ENCODE assay signal across 8 mouse cellular contexts in genomic region chr9:21792644-21793043, GRCm38 (mm10). TPM values are rescaled to one million over a fixed set of nuclear protein-coding genes. Genes with fewer than 3 reads are reported as not detected.
DNase-seq lines count a peak whose midpoint lies in the region; ATAC-seq and TF ChIP-seq lines count a peak whose summit lies in the region.

No protein-coding gene starts in this region.

- TF ChIP-seq CTCF in Patski (IDR thresholded peaks at IDR 0.05): no peak
- TF ChIP-seq CTCF in forebrain, postnatal 0 days (IDR thresholded peaks at IDR 0.05; ENCODE audit: low read depth): no peak

- in situ Hi-C loops in Patski (cut with MboI; ENCODE audit: low pct_unique_long_range_greater_than_20kb): no loop called here

- H3K27me3 ChIP-seq in Patski: no peaks in the 10 kb centered on the region
- H3K27me3 ChIP-seq in forebrain, postnatal 0 days (ENCODE audit: insufficient read depth, low read length): no peaks in the 10 kb centered on the region
- no peaks in the 10 kb centered on the region for H3K27me3 ChIP-seq in midbrain, embryonic 10.5 days (ENCODE audit: low read depth, poor library complexity, severe bottlenecking)

- H3K4me1 ChIP-seq in forebrain, postnatal 0 days (ENCODE audit: insufficient read depth): no peaks in the 10 kb centered on the region
- peaks cover 22% of the 10 kb centered on the region for H3K4me1 ChIP-seq in midbrain, embryonic 10.5 days

- H3K9ac ChIP-seq in forebrain, postnatal 0 days: no peak overlapping the region

- H3K36me3 ChIP-seq in forebrain, postnatal 0 days (ENCODE audit: insufficient read depth): no peaks in the 10 kb centered on the region
- H3K36me3 ChIP-seq in midbrain, embryonic 10.5 days: peaks cover 69% of the 10 kb centered on the region

- H3K9me3 ChIP-seq in forebrain, postnatal 0 days (ENCODE audit: low read length): no peaks in the 10 kb centered on the region
- H3K9me3 ChIP-seq in midbrain, embryonic 10.5 days (replicated peaks): no peaks in the 10 kb centered on the region

- POLR2A ChIA-PET in Patski (lab: Charles Lee): interaction anchor here (1.2 kb wide), 1 partner anchor 32 kb away, joined by 3 read pairs; the partner anchor contains the start of gene Spc24

- DNase-seq in 3T3-L1 (ENCODE audit: low read depth, low spot score) (peak; percentile 74), Patski (ENCODE audit: low read depth, low spot score) (peak; percentile 60)
- peak; percentile 74 for DNase-seq in forebrain, postnatal 0 days
- peak; percentile 62 for DNase-seq in left cerebral cortex, adult 11 months (ENCODE audit: low spot score)
- DNase-seq in midbrain, embryonic 10.5 days (ENCODE audit: low spot score): no peak
- DNase-seq in thymus, postnatal 14 days: no peak

- no peak overlapping the region for H3K27ac ChIP-seq in forebrain, postnatal 0 days (ENCODE audit: low read depth, low read length)
- no peak overlapping the region for H3K27ac ChIP-seq in midbrain, embryonic 10.5 days (replicated peaks)

- no peak overlapping the region for H3K4me2 ChIP-seq in forebrain, postnatal 0 days (ENCODE audit: low read depth)

- CTCF ChIA-PET in Patski (lab: Charles Lee): interaction anchor here (0.6 to 1.8 kb wide), 2 partner anchors 22 to 32 kb away, joined by 3 read pairs; no protein-coding TSS in a partner anchor

- 15% methylated on average over 8 of the region's 8 CpGs for WGBS in forebrain, postnatal 0 days
- WGBS in midbrain, embryonic 10.5 days: 90% methylated on average over 8 of the region's 8 CpGs

- H3K4me3 ChIP-seq in forebrain, postnatal 0 days (ENCODE audit: low read depth, low read length): no peak overlapping the region
- peak overlapping the region; percentile 7; the same call in 1 of the 2 replicates for H3K4me3 ChIP-seq in midbrain, embryonic 10.5 days

- peak; percentile 13 for ATAC-seq in Patski
- ATAC-seq in forebrain, postnatal 0 days: peak; percentile 88
- ATAC-seq in hematopoietic stem cell, adult 5-6 weeks (replicated peaks in 1 of 2; ENCODE audit: insufficient read depth in 1 of 2, low FRiP score in 2 of 2, low TSS enrichment in 1 of 2, low read depth in 1 of 2, poor library complexity in 2 of 2, severe bottlenecking in 2 of 2): peak; percentile 56 to 58; a peak in 3 of 4 replicates
- no peak for ATAC-seq in erythroblast, adult 5-6 weeks (replicated peaks; ENCODE audit: low FRiP score, poor library complexity, severe bottlenecking)

RNA-seq across cellular contexts. Expression of gene Kank2, which starts 5.9 kb away (rescaled TPM):
- polyA plus RNA-seq in Patski (2021): 62.4 TPM
- 8.5 and 12.4 TPM in 2 replicates for total RNA-seq in forebrain, postnatal 0 days (2014; rRNA removed)
- 2.2 and 2.3 TPM in 2 replicates for polyA plus RNA-seq in forebrain, postnatal 0 days (2015; fragmentation: Nextera tagmentation; extraction: Ambion mirVana)
- 3.9 and 4.3 TPM in 2 replicates for total RNA-seq in hematopoietic stem cell, adult 5-6 weeks (2017)
- polyA plus RNA-seq in midbrain, embryonic 10.5 days (2016; fragmentation: Nextera tagmentation; extraction: Ambion mirVana): 8.6 and 9.5 TPM in 2 replicates
- total RNA-seq in erythroblast, adult 5-6 weeks (2015; ENCODE audit: low replicate concordance): 1.2 TPM in 1 of 2 replicates, not detected in the other
- total RNA-seq in erythroblast, adult 5-6 weeks (2017; ENCODE audit: low replicate concordance): 0.09 TPM in 1 of 2 replicates, not detected in the other

RNA-seq across cellular contexts. Expression of gene Spc24, which starts 32.5 kb away (rescaled TPM):
- 38.3 TPM for polyA plus RNA-seq in Patski (2021)
- total RNA-seq in forebrain, postnatal 0 days (2014; rRNA removed): 7.7 and 8.2 TPM in 2 replicates
- 13.5 and 14.3 TPM in 2 replicates for polyA plus RNA-seq in forebrain, postnatal 0 days (2015; fragmentation: Nextera tagmentation; extraction: Ambion mirVana)
- 79.7 and 117 TPM in 2 replicates for total RNA-seq in hematopoietic stem cell, adult 5-6 weeks (2017)
- 146 and 175 TPM in 2 replicates for polyA plus RNA-seq in midbrain, embryonic 10.5 days (2016; fragmentation: Nextera tagmentation; extraction: Ambion mirVana)
- total RNA-seq in erythroblast, adult 5-6 weeks (2015; ENCODE audit: low replicate concordance): 28.0 and 63.8 TPM in 2 replicates
- total RNA-seq in erythroblast, adult 5-6 weeks (2017; ENCODE audit: low replicate concordance): 23.6 and 31.9 TPM in 2 replicates

RNA-seq across cellular contexts. Expression of gene Angptl8, which starts 42.7 kb away (rescaled TPM):
- 15.2 TPM for polyA plus RNA-seq in Patski (2021)
- total RNA-seq in forebrain, postnatal 0 days (2014; rRNA removed): not detected in 2 replicates
- polyA plus RNA-seq in forebrain, postnatal 0 days (2015; fragmentation: Nextera tagmentation; extraction: Ambion mirVana): 0.18 TPM in 1 of 2 replicates, not detected in the other
- total RNA-seq in hematopoietic stem cell, adult 5-6 weeks (2017): not detected in 2 replicates
- 0.47 and 0.83 TPM in 2 replicates for polyA plus RNA-seq in midbrain, embryonic 10.5 days (2016; fragmentation: Nextera tagmentation; extraction: Ambion mirVana)
- 1.3 TPM in 1 of 2 replicates, not detected in the other for total RNA-seq in erythroblast, adult 5-6 weeks (2015; ENCODE audit: low replicate concordance)
- total RNA-seq in erythroblast, adult 5-6 weeks (2017; ENCODE audit: low replicate concordance): not detected in 2 replicates

RNA-seq across cellular contexts. Expression of gene Dock6, which starts 59.8 kb away (rescaled TPM):
- polyA plus RNA-seq in Patski (2021): 36.1 TPM
- total RNA-seq in forebrain, postnatal 0 days (2014; rRNA removed): 6.0 and 15.2 TPM in 2 replicates
- 5.7 and 8.3 TPM in 2 replicates for polyA plus RNA-seq in forebrain, postnatal 0 days (2015; fragmentation: Nextera tagmentation; extraction: Ambion mirVana)
- 4.3 and 6.1 TPM in 2 replicates for total RNA-seq in hematopoietic stem cell, adult 5-6 weeks (2017)
- 22.0 and 23.5 TPM in 2 replicates for polyA plus RNA-seq in midbrain, embryonic 10.5 days (2016; fragmentation: Nextera tagmentation; extraction: Ambion mirVana)
- total RNA-seq in erythroblast, adult 5-6 weeks (2015; ENCODE audit: low replicate concordance): not detected in 2 replicates
- not detected in 2 replicates for total RNA-seq in erythroblast, adult 5-6 weeks (2017; ENCODE audit: low replicate concordance)

Comparison
In these comparisons a context has a peak if more than half of its experiments do, and no peak if none do; other contexts are left out.
1. DNase-seq: peak in 3T3-L1 (single experiment), Patski (single experiment), forebrain, postnatal 0 days (single experiment) and left cerebral cortex, adult 11 months (single experiment); none in midbrain, embryonic 10.5 days (single experiment) and thymus, postnatal 14 days (single experiment).